In the genomic region with DNA sequence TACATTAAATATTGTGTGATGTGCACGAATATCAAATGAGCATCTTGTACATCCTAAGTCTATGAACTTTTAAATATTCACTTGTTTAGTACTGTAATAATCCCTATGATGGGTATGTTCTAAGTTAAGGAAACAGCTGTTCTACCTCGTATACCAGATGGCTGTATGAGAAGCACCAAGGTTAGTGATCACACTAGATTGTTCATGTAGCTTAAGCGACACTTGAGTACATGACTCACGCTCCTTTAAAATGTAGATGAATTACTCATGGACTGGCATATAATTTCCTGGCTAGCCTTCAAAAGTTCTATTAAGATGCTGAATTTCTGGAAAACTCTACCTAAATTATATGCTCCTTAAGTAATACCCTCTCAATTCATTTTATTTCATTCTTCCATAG, we compare ENCODE assay signal across 23 mouse cellular contexts.
DNase-seq lines count a peak whose midpoint lies in the region; ATAC-seq lines count a peak whose summit lies in the region.
"Had no signal": no experiment of that assay in that cellular context is flagged by ENCODE, and none has a peak within 500 bp of the region (broad histone marks: within the 10 kb centered on the region; RNA-seq: fewer than 3 reads in every experiment).

No protein-coding gene starts in this region.

- intact Hi-C loops in left cerebral cortex, postnatal 36 days (cut with DNase I), result no loop called here

- no peak for DNase-seq in frontal cortex, postnatal 25 days (ENCODE audit: low spot score in 2 of 2)
- DNase-seq in left cerebral cortex, adult 9 months (ENCODE audit: low spot score in 2 of 2), result peak; percentile 2 to 4
- no peak for DNase-seq in left cerebral cortex, postnatal 36 days (ENCODE audit: low spot score in 2 of 2)
- peak; percentile 61 for DNase-seq in 3T3-L1 (ENCODE audit: low read depth, low spot score)
- no peak for DNase-seq in cerebellum, postnatal 10 days
- DNase-seq: adrenal gland, postnatal 10 days; adrenal gland, postnatal 36 days; B cell, adult 2 months; cerebellum, adult 11 months; cerebellum, adult 2 months; cerebellum, adult 9-11 months; cerebellum, postnatal 36 days; embryo, embryonic 11 days; gastrocnemius, postnatal 25 days; heart, adult 18-20 months; heart, postnatal 14 days; heart, postnatal 4 days had no signal

- ATAC-seq in frontal cortex, adult (ENCODE audit: low TSS enrichment), result peak; percentile 86
- ATAC-seq: forebrain, embryonic 15.5 days; hindbrain, postnatal 0 days; inflammation-experienced regulatory T-cells, adult 6 months; intestine, embryonic 16.5 days; Patski had no signal

Comparison
In these comparisons a context has a peak if more than half of its experiments do, and no peak if none do; other contexts are left out.
1. DNase-seq: peak in left cerebral cortex, adult 9 months (2 of 2) and 3T3-L1 (single experiment); none in frontal cortex, postnatal 25 days (0 of 2), left cerebral cortex, postnatal 36 days (0 of 2) and cerebellum, postnatal 10 days (0 of 2).